Mouse (Mus musculus) intestine, postnatal 0 days (tissue): ENCODE data around the gene Atp2a1. TPM values are rescaled to one million over a fixed set of nuclear protein-coding genes. Genes with fewer than 3 reads are reported as not detected.

Experiments used
- ATAC-seq: fragments of 200-750 bp; cut with Nextera tagmentation; 2 replicates; pipeline ENCODE4 v1.8.0; 2017; ENCODE audit warnings: mild to moderate bottlenecking, moderate TSS enrichment, moderate library complexity
- H3K27ac ChIP-seq: fragments of 300-500 bp; sonication (generic); 2 replicates; pipeline ENCODE4 v1.5.1; 2014; ENCODE audit warnings: mild to moderate bottlenecking, low read depth, low read length, moderate library complexity
- H3K27me3 ChIP-seq: fragments of 300-500 bp; sonication (generic); replicated peaks from 2 replicates; pipeline ENCODE4 v1.6.1; 2014; ENCODE audit warnings: low read length, mixed read lengths; ENCODE audit not compliant: control insufficient read depth, insufficient read depth
- H3K36me3 ChIP-seq: fragments of 300-500 bp; sonication (generic); 2 replicates; pipeline ENCODE4 v1.6.1; 2014; ENCODE audit warnings: mild to moderate bottlenecking, moderate library complexity; ENCODE audit not compliant: control insufficient read depth, insufficient read depth
- H3K4me1 ChIP-seq: fragments of 300-500 bp; sonication (generic); replicated peaks from 2 replicates; pipeline ENCODE4 v1.6.1; 2014; ENCODE audit warnings: antibody characterized with exemption, low read length, mixed read lengths; ENCODE audit not compliant: control insufficient read depth, insufficient read depth
- H3K4me2 ChIP-seq: fragments of 300-500 bp; sonication (generic); replicated peaks from 2 replicates; pipeline ENCODE4 v1.6.1; 2014; ENCODE audit warnings: low read depth, mild to moderate bottlenecking, moderate library complexity
- H3K4me3 ChIP-seq: fragments of 300-500 bp; sonication (generic); 2 replicates; pipeline ENCODE4 v1.5.1; 2014; ENCODE audit warnings: low read depth, low read length
- H3K9ac ChIP-seq: fragments of 300-500 bp; sonication (generic); 2 replicates; pipeline ENCODE4 v1.6.1; 2014; ENCODE audit warnings: mild to moderate bottlenecking, low read depth, low read length
- H3K9me3 ChIP-seq: fragments of 300-500 bp; sonication (generic); 2 replicates; pipeline ENCODE4 v1.6.1; 2016; ENCODE audit warnings: mixed run types; ENCODE audit not compliant: control insufficient read depth
- CTCF ChIP-seq: sonication (generic); IDR thresholded peaks from 2 replicates; pipeline ENCODE4 v1.5.1; 2016; ENCODE audit warnings: low read depth, mild to moderate bottlenecking, control low read depth, antibody characterized with exemption, moderate library complexity
- WGBS: fragments of 180-500 bp; shearing (Covaris S2); extraction: QIAGEN DNeasy Blood & Tissue Kit; methylation state at CpG from one replicate; pipeline ENCODE4 v1.1.7; 2014; 5-methylcytosine and 5-hydroxymethylcytosine counted together
- polyA plus RNA-seq: library from polyadenylated mRNA; unstranded; fragments of >200 nt; fragmentation: Nextera tagmentation; extraction: Ambion mirVana; gene quantifications from 2 replicates; pipeline ENCODE4 v1.2.1, GENCODE M21; 2015

Atp2a1 gene
- polyA plus RNA-seq = 0.05 and 0.24 TPM in 2 replicates

- no peak within 1 kb of the TSS for H3K27ac ChIP-seq
- no peaks in the 10 kb centered on the region for H3K4me1 ChIP-seq
- no peak within 1 kb of the TSS for H3K4me3 ChIP-seq
- no peaks in the 10 kb centered on the region for H3K9me3 ChIP-seq
- no peak for TF ChIP-seq CTCF
- no peak within 1 kb of the TSS for H3K4me2 ChIP-seq
- no peaks in the 10 kb centered on the region for H3K27me3 ChIP-seq
- peaks cover 16% of the 10 kb centered on the region for H3K36me3 ChIP-seq
- WGBS = 47% methylated on average over 4 of the region's 5 CpGs
- no peak within 1 kb of the TSS for H3K9ac ChIP-seq
- ATAC-seq = no peak
These were observed at the start of gene Atp2a1 for GRCm38 (mm10) chr7:126463004-126463403. Gene Atp2a1 (minus strand): TSS chr7:126463108.

DNA sequence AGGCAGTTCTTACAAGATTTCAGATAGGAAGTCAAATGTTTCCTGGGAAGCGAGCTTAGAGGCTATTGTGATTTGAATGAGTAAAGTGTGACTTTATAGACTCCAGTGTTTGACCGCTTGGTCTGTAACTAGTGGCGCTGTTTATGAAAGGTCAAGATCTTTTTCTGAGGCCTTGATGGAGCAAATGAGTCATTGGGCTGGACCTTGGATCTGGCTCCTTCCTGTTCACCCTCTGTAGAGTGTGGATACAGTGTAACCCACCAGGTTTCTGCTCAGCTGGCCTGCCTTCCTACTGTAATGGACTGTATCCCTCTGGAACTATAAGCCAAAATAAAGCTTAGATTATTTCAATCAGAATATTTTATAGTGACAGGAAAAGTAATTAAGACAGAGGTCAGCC is 48.4 kb upstream of the Atp2a1 start:
- Histone ChIP-seq H3K27me3 (no peaks in the 10 kb centered on the region), H3K4me2 (no peak overlapping the region), H3K27ac (no peak overlapping the region), H3K36me3 (no peaks in the 10 kb centered on the region), H3K9ac (no peak overlapping the region), H3K9me3 (no peaks in the 10 kb centered on the region), H3K4me3 (no peak overlapping the region), H3K4me1 (no peaks in the 10 kb centered on the region)
- ATAC-seq = no peak
- 75% methylated on average over 3 of the region's 3 CpGs for WGBS
- no peak for TF ChIP-seq CTCF

DNA sequence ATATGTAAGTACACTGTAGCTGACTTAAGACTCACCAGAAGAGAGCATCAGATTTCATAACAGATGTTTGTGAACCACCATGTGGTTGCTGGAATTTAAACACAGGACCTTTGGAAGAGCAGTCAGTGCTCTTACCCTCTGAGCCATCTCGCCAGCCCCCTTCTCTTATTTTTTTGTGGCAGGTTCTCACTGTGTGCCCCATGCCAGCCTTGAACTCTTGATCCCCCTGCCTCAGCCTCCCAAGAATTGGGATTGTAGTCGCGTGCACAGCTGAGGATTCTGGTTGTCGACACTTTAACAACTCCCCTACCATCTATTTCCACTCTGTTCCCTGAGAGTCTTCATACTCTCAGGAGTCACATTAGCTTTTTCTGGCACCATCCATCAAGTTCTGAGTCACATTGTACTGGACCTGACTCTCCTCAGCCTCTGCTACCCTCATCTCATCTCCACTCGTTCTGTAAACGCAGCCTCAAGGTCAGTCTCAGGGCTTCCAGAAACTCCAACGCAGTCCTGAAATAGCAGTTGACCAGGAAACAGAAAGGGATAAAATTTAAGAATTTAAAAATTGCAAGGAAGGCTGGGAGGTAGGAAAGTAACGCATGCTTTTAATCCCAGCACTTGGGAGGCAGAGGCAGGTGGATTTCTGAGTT is 44.3 kb upstream of the Atp2a1 start:
- Histone ChIP-seq H3K9me3 (no peaks in the 10 kb centered on the region), H3K36me3 (no peaks in the 10 kb centered on the region), H3K27me3 (no peaks in the 10 kb centered on the region), H3K4me1 (no peaks in the 10 kb centered on the region), H3K27ac (no peak overlapping the region), H3K9ac (no peak overlapping the region), H3K4me3 (no peak overlapping the region), H3K4me2 (no peak overlapping the region)
- TF ChIP-seq CTCF = no peak
- no peak for ATAC-seq
- WGBS = 74% methylated on average over 8 of the region's 8 CpGs

DNA sequence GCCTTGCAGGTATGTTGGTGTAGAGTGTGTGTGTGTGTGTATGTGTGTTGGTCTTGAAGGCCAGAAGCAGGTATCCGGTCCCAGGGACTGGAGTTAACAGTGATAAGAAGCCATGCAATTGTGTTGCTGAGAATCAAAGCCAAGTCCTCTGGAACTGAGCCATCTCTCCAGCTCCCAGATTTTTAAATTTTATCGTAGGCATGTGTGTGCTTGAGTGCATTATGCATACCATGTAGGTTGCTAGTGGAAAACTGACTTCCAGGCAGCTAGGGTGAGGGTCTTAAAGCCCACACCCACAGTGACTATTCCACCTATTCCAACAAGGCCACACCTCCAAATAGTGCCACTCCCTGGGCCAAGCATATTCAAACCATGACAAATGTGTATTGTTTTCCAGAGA is 42.0 kb upstream of the Atp2a1 start:
- no peak overlapping the region for H3K27ac ChIP-seq
- TF ChIP-seq CTCF = no peak
- no peaks in the 10 kb centered on the region for H3K27me3 ChIP-seq
- H3K4me3 ChIP-seq = no peak overlapping the region
- H3K4me2 ChIP-seq = no peak overlapping the region
- H3K4me1 ChIP-seq = no peaks in the 10 kb centered on the region
- ATAC-seq = no peak
- 79% methylated on average over 2 of the region's 2 CpGs for WGBS
- no peak overlapping the region for H3K9ac ChIP-seq
- no peaks in the 10 kb centered on the region for H3K9me3 ChIP-seq
- H3K36me3 ChIP-seq = peaks cover 11% of the 10 kb centered on the region

GRCm38 (mm10) chr7:126503273-126503878 is 40.5 kb upstream of the Atp2a1 start, which contains the start of gene Atxn2l:
Gene Atxn2l (minus strand): TSS chr7:126503437.
- H3K27ac ChIP-seq = peak within 1 kb of the TSS; percentile 98
- TF ChIP-seq CTCF = peak; percentile 83
- peaks cover 26% of the 10 kb centered on the region for H3K36me3 ChIP-seq
- peak within 1 kb of the TSS; percentile 65 for H3K4me2 ChIP-seq
- WGBS = under 1% methylated on average over 62 of the region's 72 CpGs
- no peaks in the 10 kb centered on the region for H3K27me3 ChIP-seq
- no peaks in the 10 kb centered on the region for H3K9me3 ChIP-seq
- H3K9ac ChIP-seq = peak within 1 kb of the TSS; percentile 97
- peak; percentile 95 for ATAC-seq
- H3K4me3 ChIP-seq = peak within 1 kb of the TSS; percentile 80
- H3K4me1 ChIP-seq = no peaks in the 10 kb centered on the region

- Histone ChIP-seq H3K4me3 (peak overlapping the region; percentile 80), H3K27me3 (no peaks in the 10 kb centered on the region), H3K9me3 (no peaks in the 10 kb centered on the region), H3K4me1 (no peaks in the 10 kb centered on the region), H3K4me2 (peak overlapping the region; percentile 65), H3K27ac (peak overlapping the region; percentile 98), H3K36me3 (peaks cover 32% of the 10 kb centered on the region), H3K9ac (peak overlapping the region; percentile 97)
- no peak for ATAC-seq
- no peak for TF ChIP-seq CTCF
- under 1% methylated on average over 40 of the region's 40 CpGs for WGBS
These were observed 39.8 kb upstream of the Atp2a1 start for GRCm38 (mm10) chr7:126502751-126503150.
